In the genomic region with DNA sequence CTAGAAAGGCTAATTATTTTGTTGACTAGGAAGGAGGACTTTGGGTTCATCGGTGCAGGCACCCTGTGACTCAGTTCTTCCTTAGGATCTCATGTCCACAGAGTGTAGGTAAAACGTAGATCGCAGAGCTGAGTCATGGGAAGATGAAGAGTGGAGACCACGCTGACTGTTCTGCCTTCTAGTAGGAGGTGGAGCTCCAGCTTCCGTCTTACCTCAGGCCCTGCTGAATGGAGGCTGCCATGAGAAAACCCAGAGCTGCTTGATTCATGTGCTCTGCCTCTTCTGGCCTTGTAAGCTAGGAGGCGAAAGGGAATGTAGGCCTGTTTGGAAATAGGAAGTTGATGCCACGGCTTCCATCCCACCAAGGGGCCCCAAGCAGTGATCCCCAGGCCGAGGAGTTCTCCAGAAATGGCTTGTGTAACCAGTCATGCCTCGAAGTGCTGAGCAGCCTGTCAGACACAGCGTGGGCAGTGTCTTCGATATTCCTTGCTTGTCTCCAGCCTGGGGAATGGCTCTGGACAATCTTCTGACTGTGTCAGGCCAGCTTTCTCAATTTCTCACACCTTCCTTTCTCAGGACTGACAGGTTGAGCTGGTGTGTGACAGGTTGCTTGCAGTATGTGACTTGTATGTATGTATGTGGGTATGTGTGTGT, we compare ENCODE assay signal across 8 mouse cellular contexts. TPM values are rescaled to one million over a fixed set of nuclear protein-coding genes. Genes with fewer than 3 reads are reported as not detected.
A peak's percentile ranks its signal among the peaks of the same experiment; 100 is the strongest.
DNase-seq lines count a peak whose midpoint lies in the region; ATAC-seq lines count a peak whose summit lies in the region.

No protein-coding gene starts in this region.

- H3K4me1 ChIP-seq in brown adipose tissue, adult 24 weeks (ENCODE audit: control insufficient read depth, insufficient read depth, insufficient read length, low read length), result peaks cover 8% of the 10 kb centered on the region; the same call in 1 of the 2 replicates
- H3K4me1 ChIP-seq in hindbrain, embryonic 14.5 days (replicated peaks; ENCODE audit: control insufficient read depth, insufficient read depth, low read length), result peaks cover 18% of the 10 kb centered on the region
- H3K4me1 ChIP-seq in midbrain, embryonic 10.5 days, result peaks cover 36% of the 10 kb centered on the region

- ATAC-seq in hindbrain, embryonic 14.5 days (ENCODE audit: low FRiP score), result no peak

- peak overlapping the region; percentile 36 for H3K4me3 ChIP-seq in brown adipose tissue, adult 24 weeks (ENCODE audit: insufficient read depth, low read depth, low read length)
- H3K4me3 ChIP-seq in hindbrain, embryonic 14.5 days (replicated peaks; ENCODE audit: low read length), result no peak overlapping the region; the same call in 1 of the 2 replicates
- H3K4me3 ChIP-seq in midbrain, embryonic 10.5 days, result peak overlapping the region; percentile 97

- H3K27ac ChIP-seq in brown adipose tissue, adult 24 weeks (replicated peaks; ENCODE audit: low read depth, low read length), result peak overlapping the region; percentile 65
- no peak overlapping the region for H3K27ac ChIP-seq in hindbrain, embryonic 14.5 days
- H3K27ac ChIP-seq in midbrain, embryonic 10.5 days (replicated peaks), result no peak overlapping the region

- no peak overlapping the region for H3K9ac ChIP-seq in hindbrain, embryonic 14.5 days

- peak; percentile 41 to 55 for DNase-seq in frontal cortex, postnatal 36 days (ENCODE audit: low spot score in 2 of 2)
- no peak for DNase-seq in frontal cortex, postnatal 25 days (ENCODE audit: low spot score in 2 of 2)
- DNase-seq in 3T3-L1 (ENCODE audit: low read depth, low spot score), result peak; percentile 67
- DNase-seq in hindbrain, embryonic 14.5 days (ENCODE audit: low spot score), result no peak
- no peak for DNase-seq in midbrain, embryonic 10.5 days (ENCODE audit: low spot score)
- no peak for DNase-seq in layer of hippocampus, postnatal 25 days (ENCODE audit: extremely low spot score in 1 of 2, low spot score in 1 of 2)
- no peak for DNase-seq in ovary, adult 18-20 months (ENCODE audit: low spot score)

- H3K36me3 ChIP-seq in hindbrain, embryonic 14.5 days (replicated peaks; ENCODE audit: control insufficient read depth, insufficient read depth), result peaks cover 18% of the 10 kb centered on the region
- peaks cover 31% of the 10 kb centered on the region for H3K36me3 ChIP-seq in midbrain, embryonic 10.5 days

- 82% methylated on average over 11 of the region's 11 CpGs for WGBS in hindbrain, embryonic 14.5 days
- WGBS in midbrain, embryonic 10.5 days, result 86% methylated on average over 11 of the region's 11 CpGs

- H3K4me2 ChIP-seq in hindbrain, embryonic 14.5 days (replicated peaks), result peak overlapping the region; percentile 76

- no peaks in the 10 kb centered on the region for H3K27me3 ChIP-seq in hindbrain, embryonic 14.5 days (ENCODE audit: control insufficient read depth, insufficient read depth, low read length)
- no peaks in the 10 kb centered on the region for H3K27me3 ChIP-seq in midbrain, embryonic 10.5 days (ENCODE audit: low read depth, poor library complexity, severe bottlenecking)

- H3K9me3 ChIP-seq in hindbrain, embryonic 14.5 days (ENCODE audit: control insufficient read depth, low read length), result no peaks in the 10 kb centered on the region
- H3K9me3 ChIP-seq in midbrain, embryonic 10.5 days (replicated peaks), result no peaks in the 10 kb centered on the region

RNA-seq across cellular contexts. Expression of gene Smg5, which starts 1.4 kb away (rescaled TPM):
- polyA plus RNA-seq in brown adipose tissue, adult 24 weeks (2012; ENCODE audit: insufficient read depth, insufficient read length, missing spikeins), result 14.2 and 24.1 TPM in 2 replicates
- polyA plus RNA-seq in hindbrain, embryonic 14.5 days (2014; fragmentation: Nextera tagmentation; extraction: Ambion mirVana), result 44.2 and 47.9 TPM in 2 replicates
- 84.5 and 89.8 TPM in 2 replicates for polyA plus RNA-seq in midbrain, embryonic 10.5 days (2016; fragmentation: Nextera tagmentation; extraction: Ambion mirVana)
- 10 to 100 TPM; 63.7 to 71.6 TPM for total RNA-seq in layer of hippocampus, postnatal 25 days (2021)

RNA-seq across cellular contexts. Expression of gene Tmem79, which starts 1.5 kb away (rescaled TPM):
- 89.9 and 111 TPM in 2 replicates for polyA plus RNA-seq in brown adipose tissue, adult 24 weeks (2012; ENCODE audit: insufficient read depth, insufficient read length, missing spikeins)
- 0.67 and 0.82 TPM in 2 replicates for polyA plus RNA-seq in hindbrain, embryonic 14.5 days (2014; fragmentation: Nextera tagmentation; extraction: Ambion mirVana)
- polyA plus RNA-seq in midbrain, embryonic 10.5 days (2016; fragmentation: Nextera tagmentation; extraction: Ambion mirVana), result 1.8 and 2.3 TPM in 2 replicates
- 1 to 10 TPM; 1.3 to 1.4 TPM for total RNA-seq in layer of hippocampus, postnatal 25 days (2021)

RNA-seq across cellular contexts. Expression of gene Glmp, which starts 12.7 kb away (rescaled TPM):
- 96.8 and 101 TPM in 2 replicates for polyA plus RNA-seq in brown adipose tissue, adult 24 weeks (2012; ENCODE audit: insufficient read depth, insufficient read length, missing spikeins)
- polyA plus RNA-seq in hindbrain, embryonic 14.5 days (2014; fragmentation: Nextera tagmentation; extraction: Ambion mirVana), result 72.7 and 81.3 TPM in 2 replicates
- 136 and 142 TPM in 2 replicates for polyA plus RNA-seq in midbrain, embryonic 10.5 days (2016; fragmentation: Nextera tagmentation; extraction: Ambion mirVana)
- 10 to 100 TPM; 77.5 to 97.5 TPM for total RNA-seq in layer of hippocampus, postnatal 25 days (2021)

RNA-seq across cellular contexts. Expression of gene Paqr6, which starts 26.9 kb away (rescaled TPM):
- polyA plus RNA-seq in brown adipose tissue, adult 24 weeks (2012; ENCODE audit: insufficient read depth, insufficient read length, missing spikeins), result 2.1 TPM in 2 replicates
- polyA plus RNA-seq in hindbrain, embryonic 14.5 days (2014; fragmentation: Nextera tagmentation; extraction: Ambion mirVana), result 0.94 and 1.1 TPM in 2 replicates
- 0.65 TPM in 2 replicates for polyA plus RNA-seq in midbrain, embryonic 10.5 days (2016; fragmentation: Nextera tagmentation; extraction: Ambion mirVana)
- 10 to 100 TPM; 10.9 to 12.7 TPM for total RNA-seq in layer of hippocampus, postnatal 25 days (2021)

RNA-seq across cellular contexts. Expression of gene Bglap3, which starts 35.0 kb away (rescaled TPM):
- not detected in 2 replicates for polyA plus RNA-seq in brown adipose tissue, adult 24 weeks (2012; ENCODE audit: insufficient read depth, insufficient read length, missing spikeins)
- 0.20 TPM in 1 of 2 replicates, not detected in the other for polyA plus RNA-seq in hindbrain, embryonic 14.5 days (2014; fragmentation: Nextera tagmentation; extraction: Ambion mirVana)
- polyA plus RNA-seq in midbrain, embryonic 10.5 days (2016; fragmentation: Nextera tagmentation; extraction: Ambion mirVana), result 0.27 TPM in 2 replicates
- total RNA-seq in layer of hippocampus, postnatal 25 days (2021), result under 1 TPM; 0.30 to 0.40 TPM

Comparison
In these comparisons a context has a peak if more than half of its experiments do, and no peak if none do; other contexts are left out.
1. DNase-seq: peak in frontal cortex, postnatal 36 days (2 of 2) and 3T3-L1 (single experiment); none in frontal cortex, postnatal 25 days (0 of 2), hindbrain, embryonic 14.5 days (single experiment), midbrain, embryonic 10.5 days (single experiment), layer of hippocampus, postnatal 25 days (0 of 2) and ovary, adult 18-20 months (single experiment).
2. RNA of gene Tmem79, which starts 1.5 kb away (polyA plus RNA-seq): 89.9 to 111 TPM in brown adipose tissue, adult 24 weeks; 1.8 to 2.3 TPM in midbrain, embryonic 10.5 days and 0.67 to 0.82 TPM in hindbrain, embryonic 14.5 days; every median in the first group is over 10 times any median in the second.